Mouse (Mus musculus): Measurements from ENCODE around the gene Clec4e. TPM values are rescaled to one million over a fixed set of nuclear protein-coding genes. Genes with fewer than 3 reads are reported as not detected.
"Not testable (repeated sequence)": the region's sequence is repeated elsewhere in the genome, so short reads cannot be mapped to it uniquely, and the experiment has no call there.

The Clec4e gene
- total and polyA plus RNA-seq, 3 experiments = not detected

- H3K79me2 ChIP-seq (replicated peaks; ENCODE audit: control insufficient read depth, extremely low read depth, insufficient read depth, poor library complexity, severe bottlenecking); H3K4me3 ChIP-seq (replicated peaks in 1 of 3; ENCODE audit: low read depth in 2 of 3, low read length in 2 of 3, poor library complexity in 1 of 3); DNase-seq (ENCODE audit: extremely low read depth); H3K27ac ChIP-seq (ENCODE audit: insufficient read depth, low read depth); dilution Hi-C loops (cut with MboI; ENCODE audit: extremely low pct_ligation_motif_present, extremely low pct_unique_long_range_greater_than_20kb, low sequenced_read_pairs); H3K9me3 ChIP-seq (replicated peaks; ENCODE audit: low read length); H3K36me3 ChIP-seq (replicated peaks in 1 of 2; ENCODE audit: control insufficient read depth in 1 of 2, insufficient read depth in 1 of 2, low read length in 1 of 2); H3K9ac ChIP-seq (ENCODE audit: insufficient read depth, low read depth); H3K4me1 ChIP-seq (ENCODE audit: control insufficient read depth in 1 of 2, insufficient read depth in 2 of 2); H3K27me3 ChIP-seq (replicated peaks); in situ Hi-C loops (cut with MboI; ENCODE audit: low pct_ligation_motif_present, low pct_unique_long_range_greater_than_20kb, low sequenced_read_pairs); H3K4me2 ChIP-seq (ENCODE audit: insufficient read depth, low read depth, poor library complexity, severe bottlenecking): not testable (repeated sequence)
- TF ChIP-seq CTCF (conservative IDR thresholded peaks at IDR 0.05 in 1 of 2, IDR thresholded peaks at IDR 0.05 in 1 of 2; ENCODE audit: low read depth in 2 of 2, low read length in 2 of 2) = peak in 1 of 2 experiments; percentile 52; a peak in 2 of 4 replicates
- TF ChIP-seq RAD21 (IDR thresholded peaks at IDR 0.05; ENCODE audit: low read depth, low read length) = peak; percentile 50
- peak; percentile 34; the same call in 1 of the 2 replicates for TF ChIP-seq SMC3 (IDR thresholded peaks at IDR 0.05; ENCODE audit: low read depth, low read length)
These were observed 40.8 kb downstream of the Clec4e start for GRCm38 (mm10) chr6:123248862-123249261.

- Histone ChIP-seq H3K79me2 (replicated peaks; ENCODE audit: control insufficient read depth, extremely low read depth, insufficient read depth, poor library complexity, severe bottlenecking) (no peaks in the 10 kb centered on the region), H3K9ac (ENCODE audit: insufficient read depth, low read depth) (no peak overlapping the region), H3K4me2 (ENCODE audit: insufficient read depth, low read depth, poor library complexity, severe bottlenecking) (0 out of 2 replicates have a peak overlapping the region, but pooled peaks have one; percentile 31), H3K4me3 (replicated peaks in 1 of 3; ENCODE audit: low read depth in 2 of 3, low read length in 2 of 3, poor library complexity in 1 of 3) (no peak overlapping the region), H3K9me3 (replicated peaks; ENCODE audit: low read length) (no peaks in the 10 kb centered on the region), H3K4me1 (ENCODE audit: control insufficient read depth in 1 of 2, insufficient read depth in 2 of 2) (0 out of 4 replicates have a peak, but pooled peaks cover 0 to 3% of the 10 kb centered on the region in 2 experiments), H3K27me3 (replicated peaks) (no peaks in the 10 kb centered on the region), H3K36me3 (replicated peaks in 1 of 2; ENCODE audit: control insufficient read depth in 1 of 2, insufficient read depth in 1 of 2, low read length in 1 of 2) (no peaks in the 10 kb centered on the region), H3K27ac (ENCODE audit: insufficient read depth, low read depth) (no peak overlapping the region)
- in situ Hi-C loops (cut with MboI; ENCODE audit: low pct_ligation_motif_present, low pct_unique_long_range_greater_than_20kb, low sequenced_read_pairs) (no loop called here), dilution Hi-C loops (cut with MboI; ENCODE audit: extremely low pct_ligation_motif_present, extremely low pct_unique_long_range_greater_than_20kb, low sequenced_read_pairs) (no loop called here)
- TF ChIP-seq EP300 (IDR thresholded peaks at IDR 0.05; ENCODE audit: low read length) (peak; percentile 64), MAX (IDR thresholded peaks at IDR 0.05; ENCODE audit: low read length) (no peak), IRF4 (IDR thresholded peaks at IDR 0.05; ENCODE audit: low read depth, low read length) (peak; percentile 63), MEF2A (IDR thresholded peaks at IDR 0.05; ENCODE audit: borderline replicate concordance, low read depth, low read length) (no peak)
- DNase-seq (ENCODE audit: extremely low read depth) = peak; percentile 44
These were observed 45.5 kb downstream of the Clec4e start for GRCm38 (mm10) chr6:123244201-123244600.

GRCm38 (mm10) chr6:123237582-123237981, 52.1 kb downstream of the Clec4e start:
- Histone ChIP-seq H3K36me3 (replicated peaks in 1 of 2; ENCODE audit: control insufficient read depth in 1 of 2, insufficient read depth in 1 of 2, low read length in 1 of 2) (no peaks in the 10 kb centered on the region), H3K4me3 (replicated peaks in 1 of 3; ENCODE audit: low read depth in 2 of 3, low read length in 2 of 3, poor library complexity in 1 of 3) (no peak overlapping the region), H3K27me3 (replicated peaks) (no peaks in the 10 kb centered on the region), H3K79me2 (replicated peaks; ENCODE audit: control insufficient read depth, extremely low read depth, insufficient read depth, poor library complexity, severe bottlenecking) (no peaks in the 10 kb centered on the region), H3K4me2 (ENCODE audit: insufficient read depth, low read depth, poor library complexity, severe bottlenecking) (no peak overlapping the region), H3K9ac (ENCODE audit: insufficient read depth, low read depth) (no peak overlapping the region), H3K4me1 (ENCODE audit: control insufficient read depth in 1 of 2, insufficient read depth in 2 of 2) (no peaks in the 10 kb centered on the region), H3K27ac (ENCODE audit: insufficient read depth, low read depth) (no peak overlapping the region), H3K9me3 (replicated peaks; ENCODE audit: low read length) (no peaks in the 10 kb centered on the region)
- in situ Hi-C loops (cut with MboI; ENCODE audit: low pct_ligation_motif_present, low pct_unique_long_range_greater_than_20kb, low sequenced_read_pairs) (no loop called here), dilution Hi-C loops (cut with MboI; ENCODE audit: extremely low pct_ligation_motif_present, extremely low pct_unique_long_range_greater_than_20kb, low sequenced_read_pairs) (no loop called here)
- DNase-seq (ENCODE audit: extremely low read depth) = no peak
- no peak for TF ChIP-seq GABPA (IDR thresholded peaks at IDR 0.05; ENCODE audit: insufficient replicate concordance, low read depth, low read length)
- no peak for TF ChIP-seq EP300 (IDR thresholded peaks at IDR 0.05; ENCODE audit: low read length)
- no peak for TF ChIP-seq E2F4 (IDR thresholded peaks at IDR 0.05; ENCODE audit: insufficient replicate concordance, low read depth, low read length)
- no peak for TF ChIP-seq MAFK (IDR thresholded peaks at IDR 0.05; ENCODE audit: insufficient replicate concordance, low read length)
- no peak for TF ChIP-seq JUND (conservative IDR thresholded peaks at IDR 0.05; ENCODE audit: low read depth, low read length)
- TF ChIP-seq UBTF (IDR thresholded peaks at IDR 0.05; ENCODE audit: low read depth, low read length) = no peak
- TF ChIP-seq CHD1 (IDR thresholded peaks at IDR 0.05; ENCODE audit: low read depth, low read length) = no peak

Other genes starting within 250 kb of the Clec4e start
- gene Clec4b1, start 239.9 kb downstream of the Clec4e start, total RNA-seq (2012; rRNA removed) = not detected in 2 replicates
- gene Clec4b1, start 239.9 kb downstream of the Clec4e start, total RNA-seq (2014; rRNA removed) = not detected in 2 replicates
- gene Clec4b1, start 239.9 kb downstream of the Clec4e start, polyA plus RNA-seq (2012; ENCODE audit: insufficient read length, low read depth) = not detected in 2 replicates
- not detected in 2 replicates for gene Clec4a2, start 183.4 kb downstream of the Clec4e start, total RNA-seq (2012; rRNA removed)
- gene Clec4a2, start 183.4 kb downstream of the Clec4e start, total RNA-seq (2014; rRNA removed) = not detected in 2 replicates
- gene Clec4a2, start 183.4 kb downstream of the Clec4e start, polyA plus RNA-seq (2012; ENCODE audit: insufficient read length, low read depth) = not detected in 2 replicates
- gene Clec4b2, start 117.0 kb downstream of the Clec4e start, total RNA-seq (2012; rRNA removed) = not detected in 2 replicates
- not detected in 2 replicates for gene Clec4b2, start 117.0 kb downstream of the Clec4e start, total RNA-seq (2014; rRNA removed)
- not detected in 2 replicates for gene Clec4b2, start 117.0 kb downstream of the Clec4e start, polyA plus RNA-seq (2012; ENCODE audit: insufficient read length, low read depth)
- gene Clec4n, start 60.0 kb downstream of the Clec4e start, total RNA-seq (2012; rRNA removed) = not detected in 2 replicates
- not detected in 2 replicates for gene Clec4n, start 60.0 kb downstream of the Clec4e start, total RNA-seq (2014; rRNA removed)
- not detected in 2 replicates for gene Clec4n, start 60.0 kb downstream of the Clec4e start, polyA plus RNA-seq (2012; ENCODE audit: insufficient read length, low read depth)
- not detected in 2 replicates for gene Clec4d, start 27.8 kb downstream of the Clec4e start, total RNA-seq (2012; rRNA removed)
- gene Clec4d, start 27.8 kb downstream of the Clec4e start, total RNA-seq (2014; rRNA removed) = not detected in 2 replicates
- gene Clec4d, start 27.8 kb downstream of the Clec4e start, polyA plus RNA-seq (2012; ENCODE audit: insufficient read length, low read depth) = not detected in 2 replicates
- not detected in 2 replicates for gene Vmn2r19, start 18.5 kb upstream of the Clec4e start, total RNA-seq (2012; rRNA removed)
- gene Vmn2r19, start 18.5 kb upstream of the Clec4e start, total RNA-seq (2014; rRNA removed) = not detected in 2 replicates
- gene Vmn2r19, start 18.5 kb upstream of the Clec4e start, polyA plus RNA-seq (2012; ENCODE audit: insufficient read length, low read depth) = not detected in 2 replicates
- not detected in 2 replicates for gene Vmn2r20, start 128.2 kb upstream of the Clec4e start, total RNA-seq (2012; rRNA removed)
- not detected in 2 replicates for gene Vmn2r20, start 128.2 kb upstream of the Clec4e start, total RNA-seq (2014; rRNA removed)
- gene Vmn2r20, start 128.2 kb upstream of the Clec4e start, polyA plus RNA-seq (2012; ENCODE audit: insufficient read length, low read depth) = not detected in 2 replicates
- not detected in 2 replicates for gene Vmn2r21, start 243.5 kb upstream of the Clec4e start, total RNA-seq (2012; rRNA removed)
- gene Vmn2r21, start 243.5 kb upstream of the Clec4e start, total RNA-seq (2014; rRNA removed) = not detected in 2 replicates
- not detected in 2 replicates for gene Vmn2r21, start 243.5 kb upstream of the Clec4e start, polyA plus RNA-seq (2012; ENCODE audit: insufficient read length, low read depth)